Mouse (Mus musculus): Measurements from ENCODE around the gene Ccnyl1.

DNA sequence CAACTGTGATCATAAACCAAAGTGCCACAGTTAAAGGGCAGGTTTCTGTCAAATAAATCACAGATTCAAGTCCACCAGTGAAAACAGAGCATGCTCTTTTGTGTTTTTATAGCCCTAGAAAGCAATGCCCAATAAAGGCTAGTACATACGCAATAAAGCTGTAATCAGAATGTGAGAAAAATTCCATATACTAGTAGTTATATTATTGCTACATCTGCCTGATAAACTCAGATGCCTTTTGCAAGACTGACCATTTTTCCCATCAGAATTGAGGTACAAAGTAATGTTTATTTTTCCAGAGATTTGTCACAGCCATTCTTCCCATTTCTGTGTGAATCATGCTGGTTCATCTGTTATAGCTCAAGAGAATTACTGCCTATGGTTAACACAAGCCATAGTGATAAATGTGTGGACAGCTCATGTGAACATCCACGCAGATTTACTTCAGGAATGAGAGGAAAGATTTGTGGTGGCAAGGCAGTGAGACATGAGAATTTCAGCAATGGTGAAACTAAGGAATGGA is 23.1 kb upstream of the Ccnyl1 start:
- TF ChIP-seq CTCF (IDR thresholded peaks at IDR 0.05; ENCODE audit: control insufficient read depth, insufficient read depth, low read length) = no peak
- TF ChIP-seq POLR2A (IDR thresholded peaks at IDR 0.05; ENCODE audit: borderline replicate concordance, control insufficient read depth, low read depth, low read length) = no peak
